Mouse (Mus musculus): ENCODE measurements around the gene Frmd4a. TPM values are rescaled to one million over a fixed set of nuclear protein-coding genes. Genes with fewer than 3 reads are reported as not detected.

Gene Frmd4a
- polyA plus RNA-seq, 1 experiment = 13.5 TPM

GRCm38 (mm10) chr2:4190995-4191394, 173.5 kb downstream of the Frmd4a start:
- TF ChIP-seq CTCF (IDR thresholded peaks at IDR 0.05; ENCODE audit: extremely low read depth, insufficient read depth, insufficient read length, insufficient replicate concordance) (no peak), POLR2A (IDR thresholded peaks at IDR 0.05; ENCODE audit: low read depth, low read length) (no peak)
- Histone ChIP-seq H3K4me3 (ENCODE audit: extremely low read depth, insufficient read depth, insufficient read length) (no peak overlapping the region), H3K27me3 (ENCODE audit: control insufficient read depth, insufficient read depth, low read length) (no peaks in the 10 kb centered on the region), H3K27ac (ENCODE audit: insufficient read depth, low read length) (no peak overlapping the region), H3K4me1 (ENCODE audit: control insufficient read depth, insufficient read depth, insufficient read length) (no peaks in the 10 kb centered on the region), H3K36me3 (ENCODE audit: control insufficient read depth, insufficient read depth, low read length) (no peaks in the 10 kb centered on the region)
- no peak for DNase-seq (ENCODE audit: low read depth in 1 of 2, low spot score in 2 of 2)
- WGBS = 86% methylated on average over 5 of the region's 5 CpGs

- Histone ChIP-seq H3K4me3 (ENCODE audit: extremely low read depth, insufficient read depth, insufficient read length) (no peak overlapping the region), H3K36me3 (ENCODE audit: control insufficient read depth, insufficient read depth, low read length) (no peaks in the 10 kb centered on the region), H3K4me1 (ENCODE audit: control insufficient read depth, insufficient read depth, insufficient read length) (no peaks in the 10 kb centered on the region), H3K27ac (ENCODE audit: insufficient read depth, low read length) (no peak overlapping the region), H3K27me3 (ENCODE audit: control insufficient read depth, insufficient read depth, low read length) (no peaks in the 10 kb centered on the region)
- DNase-seq (ENCODE audit: low read depth in 1 of 2, low spot score in 2 of 2) = no peak
- TF ChIP-seq POLR2A (IDR thresholded peaks at IDR 0.05; ENCODE audit: low read depth, low read length) (no peak), CTCF (IDR thresholded peaks at IDR 0.05; ENCODE audit: extremely low read depth, insufficient read depth, insufficient read length, insufficient replicate concordance) (no peak)
These were observed 175.7 kb downstream of the Frmd4a start for GRCm38 (mm10) chr2:4193206-4193605.

DNA sequence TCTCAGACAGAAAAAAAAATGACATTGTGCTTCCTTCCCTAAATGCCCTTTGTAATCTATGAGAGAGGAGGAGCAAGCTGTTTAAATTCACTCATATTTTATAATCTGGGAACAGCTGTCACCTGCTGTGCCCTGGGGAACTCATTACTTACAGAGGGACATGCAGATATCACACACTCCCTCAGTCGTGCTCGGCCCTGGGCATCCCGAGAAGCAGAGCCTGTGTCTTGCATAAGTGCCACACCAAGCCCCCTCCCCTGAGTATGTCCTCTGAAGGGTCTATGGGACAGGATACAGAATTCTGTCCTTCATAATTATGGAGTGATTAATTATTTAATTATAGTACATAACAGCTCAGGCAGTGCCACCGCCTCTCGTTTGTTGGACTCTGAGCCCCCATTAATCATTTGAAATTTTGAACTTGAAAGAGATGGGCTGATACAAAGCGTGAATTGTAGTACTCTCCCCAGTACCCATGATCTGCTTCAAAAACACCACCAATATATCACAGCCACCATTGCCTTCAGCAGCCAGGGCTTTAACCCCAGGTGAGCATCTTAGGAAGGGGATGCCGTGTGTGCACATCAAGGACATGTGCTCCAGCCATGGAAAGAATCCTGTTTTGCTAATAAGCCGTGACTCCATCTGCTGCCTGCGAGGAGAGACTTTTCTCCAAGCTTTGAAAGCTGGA, 177.0 kb downstream of the Frmd4a start:
- TF ChIP-seq POLR2A (IDR thresholded peaks at IDR 0.05; ENCODE audit: low read depth, low read length) (no peak), CTCF (IDR thresholded peaks at IDR 0.05; ENCODE audit: extremely low read depth, insufficient read depth, insufficient read length, insufficient replicate concordance) (no peak)
- Histone ChIP-seq H3K27ac (ENCODE audit: insufficient read depth, low read length) (no peak overlapping the region), H3K4me3 (ENCODE audit: extremely low read depth, insufficient read depth, insufficient read length) (no peak overlapping the region), H3K36me3 (ENCODE audit: control insufficient read depth, insufficient read depth, low read length) (no peaks in the 10 kb centered on the region), H3K4me1 (ENCODE audit: control insufficient read depth, insufficient read depth, insufficient read length) (no peaks in the 10 kb centered on the region), H3K27me3 (ENCODE audit: control insufficient read depth, insufficient read depth, low read length) (no peaks in the 10 kb centered on the region)
- WGBS = 66% methylated on average over 9 of the region's 9 CpGs
- DNase-seq (ENCODE audit: low read depth in 1 of 2, low spot score in 2 of 2) = no peak

GRCm38 (mm10) chr2:4196041-4196440, 178.5 kb downstream of the Frmd4a start:
- no peaks in the 10 kb centered on the region for H3K4me1 ChIP-seq (ENCODE audit: control insufficient read depth, insufficient read depth, insufficient read length)
- H3K4me3 ChIP-seq (ENCODE audit: extremely low read depth, insufficient read depth, insufficient read length) = no peak overlapping the region
- H3K36me3 ChIP-seq (ENCODE audit: control insufficient read depth, insufficient read depth, low read length) = no peaks in the 10 kb centered on the region
- no peaks in the 10 kb centered on the region for H3K27me3 ChIP-seq (ENCODE audit: control insufficient read depth, insufficient read depth, low read length)
- WGBS = 89% methylated on average over 4 of the region's 4 CpGs
- H3K27ac ChIP-seq (ENCODE audit: insufficient read depth, low read length) = no peak overlapping the region
- no peak for TF ChIP-seq CTCF (IDR thresholded peaks at IDR 0.05; ENCODE audit: extremely low read depth, insufficient read depth, insufficient read length, insufficient replicate concordance)
- no peak for DNase-seq (ENCODE audit: low read depth in 1 of 2, low spot score in 2 of 2)

GRCm38 (mm10) chr2:4209234-4209633, 191.7 kb downstream of the Frmd4a start:
- TF ChIP-seq CTCF (IDR thresholded peaks at IDR 0.05; ENCODE audit: extremely low read depth, insufficient read depth, insufficient read length, insufficient replicate concordance) (no peak), POLR2A (IDR thresholded peaks at IDR 0.05; ENCODE audit: low read depth, low read length) (no peak)
- H3K4me3 ChIP-seq (ENCODE audit: extremely low read depth, insufficient read depth, insufficient read length) = no peak overlapping the region
- H3K4me1 ChIP-seq (ENCODE audit: control insufficient read depth, insufficient read depth, insufficient read length) = no peaks in the 10 kb centered on the region
- no peak for DNase-seq (ENCODE audit: low read depth in 1 of 2, low spot score in 2 of 2)
- WGBS = 86% methylated on average over 7 of the region's 7 CpGs
- no peaks in the 10 kb centered on the region for H3K27me3 ChIP-seq (ENCODE audit: control insufficient read depth, insufficient read depth, low read length)
- H3K27ac ChIP-seq (ENCODE audit: insufficient read depth, low read length) = no peak overlapping the region
- no peaks in the 10 kb centered on the region for H3K36me3 ChIP-seq (ENCODE audit: control insufficient read depth, insufficient read depth, low read length)

- Histone ChIP-seq H3K27me3 (ENCODE audit: control insufficient read depth, insufficient read depth, low read length) (no peaks in the 10 kb centered on the region), H3K4me3 (ENCODE audit: extremely low read depth, insufficient read depth, insufficient read length) (no peak overlapping the region), H3K4me1 (ENCODE audit: control insufficient read depth, insufficient read depth, insufficient read length) (no peaks in the 10 kb centered on the region), H3K36me3 (ENCODE audit: control insufficient read depth, insufficient read depth, low read length) (no peaks in the 10 kb centered on the region), H3K27ac (ENCODE audit: insufficient read depth, low read length) (no peak overlapping the region)
- TF ChIP-seq CTCF (IDR thresholded peaks at IDR 0.05; ENCODE audit: extremely low read depth, insufficient read depth, insufficient read length, insufficient replicate concordance) (no peak), POLR2A (IDR thresholded peaks at IDR 0.05; ENCODE audit: low read depth, low read length) (no peak)
- 4% methylated on average over 1 of the region's 1 CpGs for WGBS
- DNase-seq (ENCODE audit: low read depth in 1 of 2, low spot score in 2 of 2) = no peak
These were observed 204.9 kb downstream of the Frmd4a start for GRCm38 (mm10) chr2:4222497-4222828.

GRCm38 (mm10) chr2:4223316-4223715, 205.8 kb downstream of the Frmd4a start:
- H3K27ac ChIP-seq (ENCODE audit: insufficient read depth, low read length) = no peak overlapping the region
- H3K27me3 ChIP-seq (ENCODE audit: control insufficient read depth, insufficient read depth, low read length) = no peaks in the 10 kb centered on the region
- no peaks in the 10 kb centered on the region for H3K4me1 ChIP-seq (ENCODE audit: control insufficient read depth, insufficient read depth, insufficient read length)
- H3K36me3 ChIP-seq (ENCODE audit: control insufficient read depth, insufficient read depth, low read length) = no peaks in the 10 kb centered on the region
- WGBS = 90% methylated on average over 6 of the region's 6 CpGs
- no peak for DNase-seq (ENCODE audit: low read depth in 1 of 2, low spot score in 2 of 2)
- no peak for TF ChIP-seq CTCF (IDR thresholded peaks at IDR 0.05; ENCODE audit: extremely low read depth, insufficient read depth, insufficient read length, insufficient replicate concordance)
- TF ChIP-seq POLR2A (IDR thresholded peaks at IDR 0.05; ENCODE audit: low read depth, low read length) = no peak
- no peak overlapping the region for H3K4me3 ChIP-seq (ENCODE audit: extremely low read depth, insufficient read depth, insufficient read length)

Measured in spleen, adult 2 months (tissue).